Mouse (Mus musculus): ENCODE data around the gene Caap1. TPM values are rescaled to one million over a fixed set of nuclear protein-coding genes. Genes with fewer than 3 reads are reported as not detected.

Gene Caap1
- polyA plus RNA-seq, 1 experiment from 2014 or later, result 29.9 TPM

DNA sequence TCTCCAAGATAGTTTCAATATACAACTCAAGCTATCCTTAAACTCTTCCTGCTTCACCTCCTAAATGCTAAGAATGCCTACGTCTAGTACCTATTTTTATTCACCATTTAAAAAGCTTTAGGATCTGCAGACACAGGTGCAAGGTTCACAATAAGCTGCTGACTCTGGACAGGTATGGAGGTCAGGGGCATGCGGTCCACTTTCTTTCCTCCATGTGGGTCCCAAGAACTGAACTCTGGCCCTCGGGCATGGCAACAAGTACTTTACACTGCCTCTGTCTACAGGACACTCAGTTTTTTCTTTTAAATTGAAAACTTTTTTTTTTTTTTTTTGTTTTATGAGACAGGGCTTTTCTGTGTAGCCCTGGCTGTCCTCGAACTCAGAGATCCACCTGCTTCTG is 16.1 kb upstream of the Caap1 start:
- no peaks in the 10 kb centered on the region for H3K9me3 ChIP-seq (ENCODE audit: control insufficient read depth, low read length)
- no peaks in the 10 kb centered on the region; the same call in 1 of the 2 replicates for H3K36me3 ChIP-seq (ENCODE audit: control insufficient read depth, insufficient read depth, low read length)
- no peak for DNase-seq (ENCODE audit: low spot score)
- H3K27me3 ChIP-seq (ENCODE audit: control insufficient read depth, insufficient read depth, low read length), result no peaks in the 10 kb centered on the region
- H3K27ac ChIP-seq (replicated peaks; ENCODE audit: low read depth, low read length), result no peak overlapping the region
- WGBS, result 94% methylated on average over 4 of the region's 4 CpGs
- H3K4me2 ChIP-seq (ENCODE audit: low read depth, severe bottlenecking), result no peak overlapping the region
- no peaks in the 10 kb centered on the region for H3K4me1 ChIP-seq (ENCODE audit: control insufficient read depth, insufficient read depth, low read length)
- no peak overlapping the region for H3K4me3 ChIP-seq (ENCODE audit: low read depth, low read length)
- no peak for ATAC-seq (ENCODE audit: insufficient number of reproducible peaks, low FRiP score, low TSS enrichment, low read depth)
- no peak overlapping the region for H3K9ac ChIP-seq (ENCODE audit: low read length)

DNA sequence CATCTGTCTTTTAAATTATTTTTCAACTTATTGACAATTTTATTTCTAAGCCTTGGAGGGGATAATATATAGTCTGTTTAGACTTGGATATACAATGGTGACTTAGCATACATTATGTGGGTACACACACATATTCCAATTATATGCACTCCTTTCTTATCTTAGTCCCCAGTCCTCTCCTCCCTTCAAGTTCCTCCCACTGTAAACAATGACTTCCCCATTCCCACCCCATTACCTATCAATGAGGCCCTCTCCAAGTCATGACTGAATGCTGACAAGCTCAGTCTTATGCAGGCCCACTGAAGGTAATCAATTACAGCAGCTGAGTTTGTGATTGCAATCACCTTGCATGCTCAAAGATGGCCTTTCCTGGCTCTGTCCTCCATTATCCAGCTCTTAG is 7.7 kb upstream of the Caap1 start:
- DNase-seq (ENCODE audit: low spot score) (no peak), ATAC-seq (ENCODE audit: insufficient number of reproducible peaks, low FRiP score, low TSS enrichment, low read depth) (no peak)
- no peak overlapping the region for H3K4me2 ChIP-seq (ENCODE audit: low read depth, severe bottlenecking)
- no peaks in the 10 kb centered on the region for H3K36me3 ChIP-seq (ENCODE audit: control insufficient read depth, insufficient read depth, low read length)
- no peak overlapping the region for H3K9ac ChIP-seq (ENCODE audit: low read length)
- H3K27ac ChIP-seq (replicated peaks; ENCODE audit: low read depth, low read length), result no peak overlapping the region
- H3K27me3 ChIP-seq (ENCODE audit: control insufficient read depth, insufficient read depth, low read length), result no peaks in the 10 kb centered on the region
- H3K4me3 ChIP-seq (ENCODE audit: low read depth, low read length), result no peak overlapping the region
- no peaks in the 10 kb centered on the region for H3K4me1 ChIP-seq (ENCODE audit: control insufficient read depth, insufficient read depth, low read length)
- no peaks in the 10 kb centered on the region for H3K9me3 ChIP-seq (ENCODE audit: control insufficient read depth, low read length)

DNA sequence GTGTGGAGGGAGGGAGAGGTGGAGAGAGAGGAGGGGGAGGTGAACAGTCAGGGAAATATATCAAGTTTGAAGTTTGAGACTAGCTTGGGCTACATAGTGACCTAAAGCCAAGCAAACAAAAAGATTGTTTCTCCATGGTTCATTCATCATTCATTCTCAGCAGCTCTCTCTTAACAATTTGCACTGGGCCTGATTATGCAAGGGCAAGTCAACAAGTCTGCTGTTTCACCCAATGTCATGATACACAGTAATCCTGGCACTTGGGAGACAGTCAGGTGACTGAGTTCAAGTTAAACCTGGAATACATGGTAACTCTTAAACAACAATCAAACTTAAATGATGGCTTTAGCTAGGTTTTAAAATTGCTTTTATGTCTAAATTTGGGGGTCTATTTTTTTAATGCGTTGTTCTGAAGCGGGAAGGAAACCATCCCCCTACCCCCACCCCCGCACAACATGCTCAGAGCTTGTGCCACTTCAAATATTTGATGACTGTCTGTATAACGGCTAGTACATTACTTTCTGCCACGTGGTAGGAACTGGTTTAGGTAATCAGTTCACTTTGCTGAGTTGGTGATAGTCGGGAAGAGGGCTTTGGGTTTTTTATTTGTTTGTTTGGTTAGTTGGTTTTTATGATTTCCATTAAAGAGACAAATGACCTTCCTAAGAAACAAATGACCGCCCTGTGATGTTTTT is 5.5 kb upstream of the Caap1 start:
- ATAC-seq (ENCODE audit: insufficient number of reproducible peaks, low FRiP score, low TSS enrichment, low read depth) (no peak), DNase-seq (ENCODE audit: low spot score) (no peak)
- Histone ChIP-seq H3K4me1 (ENCODE audit: control insufficient read depth, insufficient read depth, low read length) (no peaks in the 10 kb centered on the region), H3K27me3 (ENCODE audit: control insufficient read depth, insufficient read depth, low read length) (no peaks in the 10 kb centered on the region), H3K4me2 (ENCODE audit: low read depth, severe bottlenecking) (no peak overlapping the region), H3K9me3 (ENCODE audit: control insufficient read depth, low read length) (no peaks in the 10 kb centered on the region), H3K36me3 (ENCODE audit: control insufficient read depth, insufficient read depth, low read length) (no peaks in the 10 kb centered on the region), H3K4me3 (ENCODE audit: low read depth, low read length) (no peak overlapping the region), H3K27ac (replicated peaks; ENCODE audit: low read depth, low read length) (no peak overlapping the region), H3K9ac (ENCODE audit: low read length) (no peak overlapping the region)
- 73% methylated on average over 7 of the region's 7 CpGs for WGBS

DNA sequence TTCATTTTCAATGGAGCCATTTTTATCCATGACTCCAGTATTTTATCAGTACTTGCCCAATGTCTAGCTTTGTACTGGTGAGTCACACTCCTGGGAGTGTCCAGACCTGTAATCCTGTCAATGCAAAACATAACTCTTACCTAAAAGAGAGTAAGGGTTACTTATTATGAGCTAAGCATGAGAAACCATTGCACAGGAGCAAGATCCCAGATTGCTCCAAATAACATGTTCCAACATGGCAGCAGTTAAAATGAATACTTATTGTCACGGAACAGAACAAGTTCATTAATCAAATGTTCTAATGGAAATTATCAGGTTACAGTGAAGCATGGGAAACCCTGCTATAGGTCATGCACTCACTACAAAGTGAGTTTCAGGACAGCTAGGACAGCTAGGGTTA is 3.7 kb upstream of the Caap1 start:
- no peak for ATAC-seq (ENCODE audit: insufficient number of reproducible peaks, low FRiP score, low TSS enrichment, low read depth)
- 72% methylated on average over 1 of the region's 1 CpGs for WGBS
- H3K9me3 ChIP-seq (ENCODE audit: control insufficient read depth, low read length), result no peaks in the 10 kb centered on the region
- no peak overlapping the region for H3K4me2 ChIP-seq (ENCODE audit: low read depth, severe bottlenecking)
- H3K36me3 ChIP-seq (ENCODE audit: control insufficient read depth, insufficient read depth, low read length), result no peaks in the 10 kb centered on the region
- H3K27ac ChIP-seq (replicated peaks; ENCODE audit: low read depth, low read length), result no peak overlapping the region
- no peaks in the 10 kb centered on the region for H3K4me1 ChIP-seq (ENCODE audit: control insufficient read depth, insufficient read depth, low read length)
- H3K27me3 ChIP-seq (ENCODE audit: control insufficient read depth, insufficient read depth, low read length), result no peaks in the 10 kb centered on the region
- DNase-seq (ENCODE audit: low spot score), result no peak
- no peak overlapping the region for H3K4me3 ChIP-seq (ENCODE audit: low read depth, low read length)
- no peak overlapping the region for H3K9ac ChIP-seq (ENCODE audit: low read length)

DNA sequence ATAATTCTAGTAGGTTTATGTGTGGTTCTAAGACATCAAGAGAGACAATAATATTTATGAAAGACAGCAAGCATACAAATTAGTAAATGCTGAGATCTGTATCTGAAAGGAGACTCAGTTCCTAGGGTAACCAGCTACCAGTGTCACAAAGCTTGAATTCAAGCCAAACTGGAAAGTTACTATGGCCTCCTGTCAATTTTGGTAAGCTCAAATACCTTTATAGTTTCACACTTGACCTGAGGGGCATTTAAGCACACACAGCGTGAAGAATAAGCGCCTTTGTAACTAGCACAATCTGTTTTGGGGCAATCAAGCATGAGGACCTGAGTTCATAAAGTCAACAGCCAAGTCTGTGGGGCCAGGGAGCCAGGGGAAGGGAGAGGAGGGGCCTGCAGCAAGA is 2.7 kb upstream of the Caap1 start:
- H3K4me2 ChIP-seq (ENCODE audit: low read depth, severe bottlenecking), result no peak overlapping the region
- no peaks in the 10 kb centered on the region for H3K9me3 ChIP-seq (ENCODE audit: control insufficient read depth, low read length)
- H3K27ac ChIP-seq (replicated peaks; ENCODE audit: low read depth, low read length), result no peak overlapping the region
- WGBS, result 66% methylated on average over 2 of the region's 2 CpGs
- H3K4me3 ChIP-seq (ENCODE audit: low read depth, low read length), result no peak overlapping the region
- ATAC-seq (ENCODE audit: insufficient number of reproducible peaks, low FRiP score, low TSS enrichment, low read depth) (no peak), DNase-seq (ENCODE audit: low spot score) (no peak)
- no peak overlapping the region for H3K9ac ChIP-seq (ENCODE audit: low read length)
- no peaks in the 10 kb centered on the region for H3K36me3 ChIP-seq (ENCODE audit: control insufficient read depth, insufficient read depth, low read length)
- no peaks in the 10 kb centered on the region for H3K4me1 ChIP-seq (ENCODE audit: control insufficient read depth, insufficient read depth, low read length)
- H3K27me3 ChIP-seq (ENCODE audit: control insufficient read depth, insufficient read depth, low read length), result no peaks in the 10 kb centered on the region

DNA sequence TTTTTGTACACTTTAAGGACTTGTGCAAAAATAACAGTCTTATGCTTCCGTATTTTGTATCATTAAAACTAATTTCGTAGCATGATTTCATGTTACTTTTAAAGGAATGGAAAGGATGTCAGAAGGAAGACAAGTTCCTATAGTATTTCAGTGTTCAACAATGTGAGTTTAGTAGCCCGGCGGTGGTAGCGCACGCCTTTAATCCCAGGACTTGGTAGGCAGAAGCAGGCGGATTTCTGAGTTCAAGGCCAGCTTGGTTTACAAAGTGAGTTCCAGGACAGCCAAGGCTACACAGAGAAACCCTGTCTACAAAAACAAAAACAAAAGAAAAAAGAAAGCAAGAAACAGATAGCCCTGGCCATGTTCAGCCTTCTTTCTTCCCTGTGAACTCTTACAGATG is 549 bp upstream of the Caap1 start:
- H3K9ac ChIP-seq (ENCODE audit: low read length), result no peak overlapping the region
- no peaks in the 10 kb centered on the region for H3K36me3 ChIP-seq (ENCODE audit: control insufficient read depth, insufficient read depth, low read length)
- no peaks in the 10 kb centered on the region for H3K9me3 ChIP-seq (ENCODE audit: control insufficient read depth, low read length)
- no peak overlapping the region for H3K4me3 ChIP-seq (ENCODE audit: low read depth, low read length)
- WGBS, result 73% methylated on average over 7 of the region's 7 CpGs
- no peaks in the 10 kb centered on the region for H3K4me1 ChIP-seq (ENCODE audit: control insufficient read depth, insufficient read depth, low read length)
- ATAC-seq (ENCODE audit: insufficient number of reproducible peaks, low FRiP score, low TSS enrichment, low read depth) (no peak), DNase-seq (ENCODE audit: low spot score) (no peak)
- H3K4me2 ChIP-seq (ENCODE audit: low read depth, severe bottlenecking), result no peak overlapping the region
- no peaks in the 10 kb centered on the region for H3K27me3 ChIP-seq (ENCODE audit: control insufficient read depth, insufficient read depth, low read length)
- no peak overlapping the region for H3K27ac ChIP-seq (replicated peaks; ENCODE audit: low read depth, low read length)

DNA sequence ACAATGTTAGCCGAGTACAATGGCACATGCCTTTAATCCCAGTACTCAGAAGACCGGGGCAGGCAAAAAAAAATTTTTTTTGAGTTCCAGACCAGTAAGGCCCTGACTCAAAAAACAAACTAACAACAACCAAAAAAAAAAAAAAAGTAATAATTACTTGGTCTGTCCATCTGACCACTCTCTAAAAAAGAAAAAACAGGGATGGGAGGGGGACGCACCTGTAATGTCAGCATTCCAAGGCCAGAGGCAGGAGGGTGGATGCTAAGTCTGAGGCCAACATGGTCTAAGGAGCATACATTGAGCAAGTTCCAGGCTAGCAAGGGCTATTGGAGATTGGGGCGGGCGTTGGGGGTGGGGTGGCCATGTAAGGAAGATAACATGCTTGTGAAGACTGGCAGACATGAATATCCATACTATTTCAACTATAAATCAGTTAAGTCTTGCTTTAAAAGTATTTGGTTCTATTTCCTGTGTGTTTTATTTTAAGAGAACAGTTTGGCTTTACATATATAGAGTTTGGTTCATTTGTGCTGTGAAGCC is 1.6 kb downstream of the Caap1 start:
- H3K9me3 ChIP-seq (ENCODE audit: control insufficient read depth, low read length), result no peaks in the 10 kb centered on the region

DNA sequence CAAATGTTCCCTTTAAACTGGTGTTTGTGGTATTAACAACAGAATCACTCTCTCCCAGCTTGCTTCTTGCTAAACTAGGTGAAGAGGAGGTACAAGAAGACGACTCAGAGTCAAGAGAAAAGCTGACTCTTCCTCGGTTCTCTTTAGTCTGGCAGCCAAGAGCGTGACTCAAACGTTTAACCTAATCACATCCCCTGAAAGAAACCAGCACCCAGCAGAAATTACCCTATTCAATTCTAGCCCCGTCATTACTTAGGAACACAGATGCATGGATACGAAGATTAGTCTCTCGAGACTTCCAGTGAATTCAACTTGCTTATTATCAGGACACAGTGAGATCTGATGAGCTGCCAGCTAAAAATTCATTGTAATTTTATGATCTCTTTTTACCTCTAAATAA is 12.3 kb downstream of the Caap1 start:
- Histone ChIP-seq H3K27ac (replicated peaks; ENCODE audit: low read depth, low read length) (no peak overlapping the region), H3K4me2 (ENCODE audit: low read depth, severe bottlenecking) (no peak overlapping the region), H3K9me3 (ENCODE audit: control insufficient read depth, low read length) (no peaks in the 10 kb centered on the region), H3K4me3 (ENCODE audit: low read depth, low read length) (no peak overlapping the region), H3K27me3 (ENCODE audit: control insufficient read depth, insufficient read depth, low read length) (no peaks in the 10 kb centered on the region), H3K9ac (ENCODE audit: low read length) (no peak overlapping the region), H3K4me1 (ENCODE audit: control insufficient read depth, insufficient read depth, low read length) (no peaks in the 10 kb centered on the region), H3K36me3 (ENCODE audit: control insufficient read depth, insufficient read depth, low read length) (no peaks in the 10 kb centered on the region; the same call in 1 of the 2 replicates)
- no peak for DNase-seq (ENCODE audit: low spot score)
- no peak for ATAC-seq (ENCODE audit: insufficient number of reproducible peaks, low FRiP score, low TSS enrichment, low read depth)
- 86% methylated on average over 7 of the region's 7 CpGs for WGBS

More for the DNA sequence above, 1.6 kb downstream of the Caap1 start:
- H3K4me2 ChIP-seq (ENCODE audit: low read depth, severe bottlenecking), result no peak overlapping the region
- DNase-seq (ENCODE audit: low spot score), result no peak
- no peaks in the 10 kb centered on the region for H3K27me3 ChIP-seq (ENCODE audit: control insufficient read depth, insufficient read depth, low read length)
- 94% methylated on average over 5 of the region's 5 CpGs for WGBS
- H3K27ac ChIP-seq (replicated peaks; ENCODE audit: low read depth, low read length), result no peak overlapping the region
- H3K4me3 ChIP-seq (ENCODE audit: low read depth, low read length), result no peak overlapping the region; the same call in 1 of the 2 replicates
- no peaks in the 10 kb centered on the region for H3K4me1 ChIP-seq (ENCODE audit: control insufficient read depth, insufficient read depth, low read length)
- H3K36me3 ChIP-seq (ENCODE audit: control insufficient read depth, insufficient read depth, low read length), result no peaks in the 10 kb centered on the region
- no peak overlapping the region for H3K9ac ChIP-seq (ENCODE audit: low read length)
- ATAC-seq (ENCODE audit: insufficient number of reproducible peaks, low FRiP score, low TSS enrichment, low read depth), result no peak

DNA sequence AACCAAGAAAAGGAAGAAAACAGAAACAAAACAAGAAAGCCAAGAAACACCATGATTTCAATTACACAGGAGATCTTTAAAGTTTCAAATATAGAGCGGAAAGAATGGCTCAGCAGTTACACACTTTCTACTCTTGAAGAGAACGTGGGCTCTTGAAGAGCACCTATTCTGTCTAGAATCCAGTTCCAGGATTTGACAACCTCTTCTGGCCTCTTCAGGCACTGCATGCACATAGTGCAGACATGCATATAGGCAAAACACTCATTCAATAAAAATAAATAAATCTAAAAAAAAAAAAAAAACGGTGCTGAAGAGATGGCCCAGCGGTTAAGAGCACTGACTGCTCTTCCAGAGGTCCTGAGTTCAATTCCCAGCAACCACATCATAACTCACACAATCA is 13.6 kb downstream of the Caap1 start:
- Histone ChIP-seq H3K4me2 (ENCODE audit: low read depth, severe bottlenecking) (no peak overlapping the region), H3K27ac (replicated peaks; ENCODE audit: low read depth, low read length) (no peak overlapping the region), H3K27me3 (ENCODE audit: control insufficient read depth, insufficient read depth, low read length) (no peaks in the 10 kb centered on the region), H3K9ac (ENCODE audit: low read length) (no peak overlapping the region), H3K36me3 (ENCODE audit: control insufficient read depth, insufficient read depth, low read length) (no peaks in the 10 kb centered on the region; the same call in 1 of the 2 replicates), H3K4me3 (ENCODE audit: low read depth, low read length) (no peak overlapping the region), H3K9me3 (ENCODE audit: control insufficient read depth, low read length) (no peaks in the 10 kb centered on the region), H3K4me1 (ENCODE audit: control insufficient read depth, insufficient read depth, low read length) (no peaks in the 10 kb centered on the region)
- 92% methylated on average over 4 of the region's 4 CpGs for WGBS
- ATAC-seq (ENCODE audit: insufficient number of reproducible peaks, low FRiP score, low TSS enrichment, low read depth), result no peak
- DNase-seq (ENCODE audit: low spot score), result no peak
